Mouse (Mus musculus): ENCODE data around the gene Emx1. TPM values are rescaled to one million over a fixed set of nuclear protein-coding genes. Genes with fewer than 3 reads are reported as not detected.

Gene Emx1
- polyA plus RNA-seq, 1 experiment: not detected

GRCm38 (mm10) chr6:85160201-85160923 lies 26.9 kb upstream of the Emx1 start:
- Histone ChIP-seq H3K4me3 (replicated peaks) (no peak overlapping the region), H3K4me1 (no peaks in the 10 kb centered on the region; the same call in 1 of the 2 replicates), H3K9me3 (no peaks in the 10 kb centered on the region), H3K36me3 (replicated peaks; ENCODE audit: low read length) (no peaks in the 10 kb centered on the region), H3K27me3 (replicated peaks) (peaks cover 27% of the 10 kb centered on the region)
- TF ChIP-seq FLI1 (IDR thresholded peaks at IDR 0.05; ENCODE audit: low read length) (no peak), GATA1 (IDR thresholded peaks at IDR 0.05; ENCODE audit: borderline replicate concordance, low read length) (no peak)

DNA sequence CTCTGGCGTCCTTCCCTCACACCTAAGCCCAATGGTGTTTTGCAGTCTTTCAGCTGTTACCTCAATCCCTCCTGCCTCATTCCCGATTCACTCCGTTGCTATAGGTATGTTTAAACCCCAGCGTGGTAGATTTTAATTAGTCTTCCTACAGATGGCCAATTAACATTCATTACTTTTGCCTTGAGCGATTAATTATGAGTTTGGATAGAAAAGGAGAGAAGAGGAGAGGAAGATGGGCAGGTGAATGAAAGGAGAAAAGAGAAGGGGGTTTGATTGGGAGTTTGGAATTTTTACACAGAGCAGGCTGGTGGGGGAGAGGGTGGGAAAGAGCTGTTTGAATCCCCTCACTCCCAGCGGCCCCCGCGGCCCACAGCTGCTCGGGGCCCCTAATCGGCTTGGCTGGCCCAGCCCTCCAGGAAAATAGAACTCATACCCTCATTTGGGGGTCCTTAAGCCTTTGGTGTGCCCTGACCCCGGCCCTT lies 21.8 kb upstream of the Emx1 start:
- Histone ChIP-seq H3K9me3 (no peaks in the 10 kb centered on the region), H3K4me3 (replicated peaks) (no peak overlapping the region), H3K4me1 (no peaks in the 10 kb centered on the region), H3K36me3 (replicated peaks; ENCODE audit: low read length) (no peaks in the 10 kb centered on the region), H3K27me3 (replicated peaks) (peaks cover 45% of the 10 kb centered on the region)
- no peak for TF ChIP-seq GATA1 (IDR thresholded peaks at IDR 0.05; ENCODE audit: borderline replicate concordance, low read length)
- no peak for TF ChIP-seq FLI1 (IDR thresholded peaks at IDR 0.05; ENCODE audit: low read length)

- Histone ChIP-seq H3K9me3 (peaks cover 5% of the 10 kb centered on the region; the same call in 1 of the 2 replicates), H3K36me3 (replicated peaks; ENCODE audit: low read length) (no peaks in the 10 kb centered on the region), H3K4me3 (replicated peaks) (no peak overlapping the region), H3K27me3 (replicated peaks) (peaks cover 47% of the 10 kb centered on the region), H3K4me1 (no peaks in the 10 kb centered on the region)
- no peak for TF ChIP-seq GATA1 (IDR thresholded peaks at IDR 0.05; ENCODE audit: borderline replicate concordance, low read length)
- no peak for TF ChIP-seq FLI1 (IDR thresholded peaks at IDR 0.05; ENCODE audit: low read length)
These were observed 7.7 kb upstream of the Emx1 start for GRCm38 (mm10) chr6:85179569-85179968.

GRCm38 (mm10) chr6:85180036-85180435 lies 7.2 kb upstream of the Emx1 start:
- Histone ChIP-seq H3K4me1 (no peaks in the 10 kb centered on the region), H3K36me3 (replicated peaks; ENCODE audit: low read length) (no peaks in the 10 kb centered on the region), H3K9me3 (peaks cover 5% of the 10 kb centered on the region; the same call in 1 of the 2 replicates), H3K4me3 (replicated peaks) (no peak overlapping the region), H3K27me3 (replicated peaks) (peaks cover 45% of the 10 kb centered on the region)
- TF ChIP-seq GATA1 (IDR thresholded peaks at IDR 0.05; ENCODE audit: borderline replicate concordance, low read length): no peak

DNA sequence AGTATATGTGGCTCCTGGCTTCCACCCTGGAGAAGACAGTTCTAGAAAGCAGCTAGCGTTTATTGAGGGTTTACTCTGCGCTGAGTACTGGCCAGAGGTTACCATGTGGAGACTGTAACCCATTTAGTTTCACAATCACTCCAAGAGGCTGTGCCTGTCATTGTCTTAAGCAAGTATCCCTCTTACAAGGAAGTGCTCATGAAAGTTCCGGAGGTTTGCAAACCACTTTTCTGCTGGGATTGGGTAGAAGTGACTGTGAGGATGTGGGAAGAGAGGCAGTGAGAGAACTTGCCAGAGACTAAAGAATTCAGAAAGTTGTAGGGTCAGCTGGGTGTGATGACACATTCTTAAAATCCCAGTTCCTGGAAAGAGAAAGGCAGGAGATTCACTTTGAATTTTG lies 3.3 kb upstream of the Emx1 start:
- Histone ChIP-seq H3K4me1 (peaks cover 4% of the 10 kb centered on the region; the same call in 1 of the 2 replicates), H3K9me3 (peaks cover 9% of the 10 kb centered on the region; the same call in 1 of the 2 replicates), H3K27me3 (replicated peaks) (peaks cover 68% of the 10 kb centered on the region), H3K4me3 (replicated peaks) (no peak overlapping the region), H3K36me3 (replicated peaks; ENCODE audit: low read length) (no peaks in the 10 kb centered on the region)
- TF ChIP-seq FLI1 (IDR thresholded peaks at IDR 0.05; ENCODE audit: low read length) (no peak), GATA1 (IDR thresholded peaks at IDR 0.05; ENCODE audit: borderline replicate concordance, low read length) (no peak)

GRCm38 (mm10) chr6:85186033-85186743 lies 1.1 kb upstream of the Emx1 start:
- Histone ChIP-seq H3K4me1 (peaks cover 15% of the 10 kb centered on the region), H3K9me3 (peaks cover 9% of the 10 kb centered on the region; the same call in 1 of the 2 replicates), H3K4me3 (replicated peaks) (no peak overlapping the region), H3K36me3 (replicated peaks; ENCODE audit: low read length) (no peaks in the 10 kb centered on the region), H3K27me3 (replicated peaks) (peaks cover 74% of the 10 kb centered on the region)
- TF ChIP-seq GATA1 (IDR thresholded peaks at IDR 0.05; ENCODE audit: borderline replicate concordance, low read length) (no peak), FLI1 (IDR thresholded peaks at IDR 0.05; ENCODE audit: low read length) (no peak)

GRCm38 (mm10) chr6:85186744-85187059 lies 536 bp upstream of the Emx1 start:
- Histone ChIP-seq H3K36me3 (replicated peaks; ENCODE audit: low read length) (no peaks in the 10 kb centered on the region), H3K4me3 (replicated peaks) (no peak overlapping the region), H3K4me1 (peaks cover 15% of the 10 kb centered on the region), H3K9me3 (peaks cover 5% of the 10 kb centered on the region; the same call in 1 of the 2 replicates), H3K27me3 (replicated peaks) (peaks cover 74% of the 10 kb centered on the region)
- TF ChIP-seq GATA1 (IDR thresholded peaks at IDR 0.05; ENCODE audit: borderline replicate concordance, low read length) (no peak), FLI1 (IDR thresholded peaks at IDR 0.05; ENCODE audit: low read length) (no peak)

GRCm38 (mm10) chr6:85188256-85189110 lies 1.2 kb downstream of the Emx1 start:
- Histone ChIP-seq H3K4me3 (replicated peaks) (no peak overlapping the region), H3K4me1 (peaks cover 15% of the 10 kb centered on the region), H3K9me3 (0 out of 2 replicates have a peak, but pooled peaks cover 5% of the 10 kb centered on the region), H3K27me3 (replicated peaks) (peaks cover 91% of the 10 kb centered on the region), H3K36me3 (replicated peaks; ENCODE audit: low read length) (no peaks in the 10 kb centered on the region)
- TF ChIP-seq FLI1 (IDR thresholded peaks at IDR 0.05; ENCODE audit: low read length) (no peak), GATA1 (IDR thresholded peaks at IDR 0.05; ENCODE audit: borderline replicate concordance, low read length) (no peak)

- H3K36me3 ChIP-seq (replicated peaks; ENCODE audit: low read length): no peaks in the 10 kb centered on the region
- peaks cover 15% of the 10 kb centered on the region for H3K4me1 ChIP-seq
- H3K9me3 ChIP-seq: peaks cover 5% of the 10 kb centered on the region; the same call in 1 of the 2 replicates
- no peak overlapping the region for H3K4me3 ChIP-seq (replicated peaks)
- peaks cover 94% of the 10 kb centered on the region for H3K27me3 ChIP-seq (replicated peaks)
- TF ChIP-seq GATA1 (IDR thresholded peaks at IDR 0.05; ENCODE audit: borderline replicate concordance, low read length) (no peak), FLI1 (IDR thresholded peaks at IDR 0.05; ENCODE audit: low read length) (no peak)
These were observed 2.1 kb downstream of the Emx1 start for GRCm38 (mm10) chr6:85189361-85189760.
